Mouse (Mus musculus) intestine, embryonic 14.5 days (tissue): Measurements from ENCODE around the gene Ntm. TPM values are rescaled to one million over a fixed set of nuclear protein-coding genes. Genes with fewer than 3 reads are reported as not detected.

Experiments
- ATAC-seq: fragments of 200-750 bp; cut with Nextera tagmentation; replicated peaks from 2 replicates; pipeline ENCODE4 v1.8.0; 2017; ENCODE audit warnings: low read depth, moderate number of reproducible peaks, moderate TSS enrichment, moderate library complexity; ENCODE audit not compliant: low FRiP score, low TSS enrichment
- DNase-seq: peaks from one replicate; pipeline ENCODE4 v3.0.0-alpha.2; 2018; ENCODE audit warnings: low spot score
- H3K27ac ChIP-seq: fragments of 300-500 bp; sonication (generic); 2 replicates; pipeline ENCODE4 v1.5.1; 2014; ENCODE audit warnings: low read depth, mild to moderate bottlenecking, control low read depth
- H3K27me3 ChIP-seq: fragments of 300-500 bp; sonication (generic); replicated peaks from 2 replicates; pipeline ENCODE4 v1.6.1; 2014; ENCODE audit warnings: low read length, control low read depth; ENCODE audit not compliant: control insufficient read depth, insufficient read depth
- H3K36me3 ChIP-seq: fragments of 300-500 bp; sonication (generic); 2 replicates; pipeline ENCODE4 v1.6.1; 2014; ENCODE audit warnings: low read length, control low read depth; ENCODE audit not compliant: control insufficient read depth, insufficient read depth
- H3K4me1 ChIP-seq: fragments of 300-500 bp; sonication (generic); replicated peaks from 2 replicates; pipeline ENCODE4 v1.6.1; 2014; ENCODE audit warnings: low read length, control low read depth, mixed read lengths; ENCODE audit not compliant: control insufficient read depth, insufficient read depth
- H3K4me2 ChIP-seq: fragments of 300-500 bp; sonication (generic); 2 replicates; pipeline ENCODE4 v1.6.1; 2014; ENCODE audit warnings: low read length
- H3K4me3 ChIP-seq: fragments of 300-500 bp; sonication (generic); 2 replicates; pipeline ENCODE4 v1.5.1; 2014; ENCODE audit warnings: low read depth, low read length, control low read depth, mixed read lengths
- H3K9ac ChIP-seq: fragments of 300-500 bp; sonication (generic); 2 replicates; pipeline ENCODE4 v1.6.1; 2014; ENCODE audit warnings: mild to moderate bottlenecking, low read length
- H3K9me3 ChIP-seq: fragments of 300-500 bp; sonication (generic); 2 replicates; pipeline ENCODE4 v1.6.1; 2016; ENCODE audit warnings: low read length, control low read depth; ENCODE audit not compliant: control insufficient read depth
- WGBS: fragments of 180-500 bp; shearing (Covaris S2); extraction: QIAGEN DNeasy Blood & Tissue Kit; methylation state at CpG from one replicate; pipeline ENCODE4 v1.1.7; 2014; 5-methylcytosine and 5-hydroxymethylcytosine counted together
- polyA plus RNA-seq: library from polyadenylated mRNA; unstranded; fragments of >200 nt; fragmentation: Nextera tagmentation; extraction: Ambion mirVana; gene quantifications from 2 replicates; pipeline ENCODE4 v1.2.1, GENCODE M21; 2014

The Ntm gene
- polyA plus RNA-seq, 1 experiment from 2014 or later, result 11.6 TPM

- DNase-seq (no peak), ATAC-seq (no peak)
- 64% methylated on average over 9 of the region's 9 CpGs for WGBS
- no peaks in the 10 kb centered on the region for H3K36me3 ChIP-seq
- H3K27ac ChIP-seq, result no peak overlapping the region
- H3K9me3 ChIP-seq, result no peaks in the 10 kb centered on the region
- H3K4me1 ChIP-seq, result 0 out of 2 replicates have a peak, but pooled peaks cover 3% of the 10 kb centered on the region
- no peaks in the 10 kb centered on the region for H3K27me3 ChIP-seq
- H3K4me2 ChIP-seq, result no peak overlapping the region
- H3K9ac ChIP-seq, result no peak overlapping the region
- no peak overlapping the region for H3K4me3 ChIP-seq
Observed at GRCm38 (mm10) chr9:29738835-29739526, 224.0 kb downstream of the Ntm start.

- Histone ChIP-seq H3K27ac (no peak overlapping the region), H3K36me3 (no peaks in the 10 kb centered on the region), H3K27me3 (no peaks in the 10 kb centered on the region), H3K4me3 (no peak overlapping the region), H3K9me3 (no peaks in the 10 kb centered on the region), H3K9ac (no peak overlapping the region), H3K4me2 (no peak overlapping the region), H3K4me1 (0 out of 2 replicates have a peak, but pooled peaks cover 3% of the 10 kb centered on the region)
- ATAC-seq (no peak), DNase-seq (no peak)
- WGBS, result 33% methylated on average over 3 of the region's 3 CpGs
Observed at GRCm38 (mm10) chr9:29736031-29736430, 226.9 kb downstream of the Ntm start.

- 81% methylated on average over 3 of the region's 3 CpGs for WGBS
- no peak for ATAC-seq
- H3K4me1 ChIP-seq, result 0 out of 2 replicates have a peak, but pooled peaks cover 3% of the 10 kb centered on the region
Observed at GRCm38 (mm10) chr9:29732895-29733294, 230.0 kb downstream of the Ntm start.

GRCm38 (mm10) chr9:29731672-29732071 lies 231.3 kb downstream of the Ntm start:
- H3K27me3 ChIP-seq, result no peaks in the 10 kb centered on the region
- 51% methylated on average over 3 of the region's 3 CpGs for WGBS

More at GRCm38 (mm10) chr9:29732895-29733294, 230.0 kb downstream of the Ntm start:
- no peak overlapping the region for H3K4me3 ChIP-seq
- no peaks in the 10 kb centered on the region for H3K9me3 ChIP-seq
- no peaks in the 10 kb centered on the region for H3K27me3 ChIP-seq
- H3K4me2 ChIP-seq, result no peak overlapping the region
- no peak overlapping the region for H3K27ac ChIP-seq
- no peak for DNase-seq
- no peaks in the 10 kb centered on the region for H3K36me3 ChIP-seq
- H3K9ac ChIP-seq, result no peak overlapping the region

GRCm38 (mm10) chr9:29727540-29728432 lies 235.2 kb downstream of the Ntm start:
- peak; percentile 65 for DNase-seq
- H3K4me3 ChIP-seq, result no peak overlapping the region
- H3K4me2 ChIP-seq, result peak overlapping the region; percentile 9; the same call in 1 of the 2 replicates
- no peak for ATAC-seq
- no peaks in the 10 kb centered on the region for H3K9me3 ChIP-seq
- 63% methylated on average over 19 of the region's 19 CpGs for WGBS
- no peak overlapping the region; the same call in 1 of the 2 replicates for H3K27ac ChIP-seq
- H3K4me1 ChIP-seq, result no peaks in the 10 kb centered on the region
- no peaks in the 10 kb centered on the region for H3K27me3 ChIP-seq
- no peaks in the 10 kb centered on the region for H3K36me3 ChIP-seq
- no peak overlapping the region for H3K9ac ChIP-seq

More at GRCm38 (mm10) chr9:29731672-29732071, 231.3 kb downstream of the Ntm start:
- DNase-seq, result no peak
- H3K9me3 ChIP-seq, result no peaks in the 10 kb centered on the region
- no peak overlapping the region for H3K9ac ChIP-seq
- no peak overlapping the region for H3K4me3 ChIP-seq
- H3K4me2 ChIP-seq, result no peak overlapping the region
- 0 out of 2 replicates have a peak, but pooled peaks cover 3% of the 10 kb centered on the region for H3K4me1 ChIP-seq
- no peaks in the 10 kb centered on the region for H3K36me3 ChIP-seq
- no peak for ATAC-seq
- no peak overlapping the region for H3K27ac ChIP-seq

GRCm38 (mm10) chr9:29721461-29721860 lies 241.5 kb downstream of the Ntm start:
- ATAC-seq, result no peak
- no peak overlapping the region for H3K9ac ChIP-seq
- 61% methylated on average over 1 of the region's 1 CpGs for WGBS
- H3K4me1 ChIP-seq, result no peaks in the 10 kb centered on the region
- H3K4me3 ChIP-seq, result no peak overlapping the region
- H3K36me3 ChIP-seq, result no peaks in the 10 kb centered on the region
- no peaks in the 10 kb centered on the region for H3K9me3 ChIP-seq
- no peaks in the 10 kb centered on the region for H3K27me3 ChIP-seq
- no peak for DNase-seq
- H3K27ac ChIP-seq, result no peak overlapping the region
- no peak overlapping the region for H3K4me2 ChIP-seq

GRCm38 (mm10) chr9:29716795-29717194 lies 246.1 kb downstream of the Ntm start:
- H3K9me3 ChIP-seq, result no peaks in the 10 kb centered on the region
- H3K4me2 ChIP-seq, result no peak overlapping the region
- DNase-seq (no peak), ATAC-seq (no peak)
- WGBS, result 42% methylated on average over 2 of the region's 2 CpGs
- no peaks in the 10 kb centered on the region for H3K36me3 ChIP-seq
- H3K27me3 ChIP-seq, result no peaks in the 10 kb centered on the region
- H3K27ac ChIP-seq, result no peak overlapping the region
- no peak overlapping the region for H3K9ac ChIP-seq
- H3K4me3 ChIP-seq, result no peak overlapping the region
- no peaks in the 10 kb centered on the region for H3K4me1 ChIP-seq

- no peaks in the 10 kb centered on the region for H3K4me1 ChIP-seq
- ATAC-seq, result no peak
- no peak overlapping the region for H3K4me2 ChIP-seq
- DNase-seq, result no peak
- no peak overlapping the region for H3K27ac ChIP-seq
- no peaks in the 10 kb centered on the region for H3K27me3 ChIP-seq
- no peak overlapping the region for H3K9ac ChIP-seq
- no peak overlapping the region for H3K4me3 ChIP-seq
- WGBS, result 86% methylated on average over 4 of the region's 4 CpGs
- no peaks in the 10 kb centered on the region for H3K9me3 ChIP-seq
- H3K36me3 ChIP-seq, result no peaks in the 10 kb centered on the region
Observed at GRCm38 (mm10) chr9:29698276-29698675, 264.7 kb downstream of the Ntm start.
